Mouse (Mus musculus): ENCODE results near the gene Ttc4. TPM values are rescaled to one million over a fixed set of nuclear protein-coding genes. Genes with fewer than 3 reads are reported as not detected.

Gene Ttc4
- total and polyA plus RNA-seq, 3 experiments, result 54.8 TPM; not detected in 1

DNA sequence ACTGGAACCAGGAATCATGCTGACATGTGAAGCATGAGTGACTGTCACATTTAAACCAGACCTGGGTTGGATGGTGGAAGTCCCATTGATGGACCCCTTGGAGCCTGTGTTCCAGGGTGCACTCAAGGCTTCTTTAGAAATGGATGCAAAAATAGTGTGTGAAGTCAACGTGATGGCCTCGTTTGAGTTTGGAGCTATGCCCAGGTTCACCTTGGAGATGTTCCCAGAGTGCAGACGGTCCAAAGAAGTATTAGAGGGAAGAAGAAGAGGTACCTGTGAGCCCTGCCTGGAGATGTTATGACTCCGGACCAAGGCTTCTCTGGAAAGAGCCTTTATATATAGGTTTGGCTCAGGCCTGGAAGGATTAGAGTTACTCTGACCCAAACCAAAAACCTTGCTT is 41.9 kb upstream of the Ttc4 start:
- TF ChIP-seq E2F4 (IDR thresholded peaks at IDR 0.05; ENCODE audit: borderline replicate concordance, low read depth, low read length) (no peak), ZC3H11A (IDR thresholded peaks at IDR 0.05; ENCODE audit: low read depth, low read length) (no peak), MAZ (IDR thresholded peaks at IDR 0.05; ENCODE audit: low read depth, low read length) (no peak), HCFC1 (IDR thresholded peaks at IDR 0.05; ENCODE audit: low read depth, low read length) (no peak), MAX (IDR thresholded peaks at IDR 0.05; ENCODE audit: low read length) (no peak), ZKSCAN1 (IDR thresholded peaks at IDR 0.05; ENCODE audit: low read depth, low read length) (no peak), NRF1 (IDR thresholded peaks at IDR 0.05; ENCODE audit: insufficient read depth, low read depth, low read length, poor library complexity, severe bottlenecking) (no peak), TCF12 (IDR thresholded peaks at IDR 0.05; ENCODE audit: low read depth, low read length) (no peak), USF2 (IDR thresholded peaks at IDR 0.05; ENCODE audit: borderline replicate concordance in 1 of 2, insufficient read depth in 1 of 2, low read depth in 1 of 2, low read length in 2 of 2) (no peak), ZNF384 (IDR thresholded peaks at IDR 0.05; ENCODE audit: low read depth, low read length) (no peak), USF1 (IDR thresholded peaks at IDR 0.05; ENCODE audit: low read depth, low read length) (no peak), MYB (IDR thresholded peaks at IDR 0.05; ENCODE audit: low read depth, low read length) (no peak), CTCF (IDR thresholded peaks at IDR 0.05 in 2 of 3, conservative IDR thresholded peaks at IDR 0.05 in 1 of 3; ENCODE audit: control insufficient read depth in 1 of 3, insufficient read depth in 1 of 3, low read depth in 2 of 3, low read length in 3 of 3, poor library complexity in 1 of 3, severe bottlenecking in 1 of 3) (no peak), RCOR1 (IDR thresholded peaks at IDR 0.05; ENCODE audit: low read depth, low read length) (no peak)
- no peaks in the 10 kb centered on the region for H3K36me3 ChIP-seq (ENCODE audit: control insufficient read depth in 1 of 2, insufficient read depth in 2 of 2, low read length in 2 of 2)
- no peaks in the 10 kb centered on the region for H3K4me1 ChIP-seq (ENCODE audit: control insufficient read depth in 1 of 2, insufficient read depth in 2 of 2, low read length in 2 of 2)
- no peak overlapping the region for H3K27ac ChIP-seq (ENCODE audit: control insufficient read depth, low read depth, low read length)
- H3K4me3 ChIP-seq (ENCODE audit: control insufficient read depth in 1 of 2, insufficient read depth in 1 of 2, low read depth in 2 of 2, low read length in 2 of 2), result no peak overlapping the region
- peaks cover 29 to 36% of the 10 kb centered on the region in 2 experiments for H3K27me3 ChIP-seq (ENCODE audit: control insufficient read depth in 1 of 2, insufficient read depth in 2 of 2, low read length in 2 of 2)
- no peak for DNase-seq (ENCODE audit: low read depth, low spot score)
- no peaks in the 10 kb centered on the region for H3K9me3 ChIP-seq (replicated peaks; ENCODE audit: insufficient read depth, low read length)
- H3K9ac ChIP-seq (ENCODE audit: control insufficient read depth, low read depth, low read length, poor library complexity, severe bottlenecking), result no peak overlapping the region
- H3K79me2 ChIP-seq (ENCODE audit: control insufficient read depth, insufficient read depth, low read length, poor library complexity), result no peaks in the 10 kb centered on the region

- DNase-seq (ENCODE audit: low read depth, low spot score), result peak; percentile 25
Observed at GRCm38 (mm10) chr4:106713622-106714021, 34.9 kb upstream of the Ttc4 start.

More at GRCm38 (mm10) chr4:106713622-106714021, 34.9 kb upstream of the Ttc4 start:
- peaks cover 13 to 18% of the 10 kb centered on the region in 2 experiments for H3K27me3 ChIP-seq (ENCODE audit: control insufficient read depth in 1 of 2, insufficient read depth in 2 of 2, low read length in 2 of 2)
- H3K4me3 ChIP-seq (ENCODE audit: control insufficient read depth in 1 of 2, insufficient read depth in 1 of 2, low read depth in 2 of 2, low read length in 2 of 2), result no peak overlapping the region
- H3K79me2 ChIP-seq (ENCODE audit: control insufficient read depth, insufficient read depth, low read length, poor library complexity), result no peaks in the 10 kb centered on the region
- H3K9ac ChIP-seq (ENCODE audit: control insufficient read depth, low read depth, low read length, poor library complexity, severe bottlenecking), result no peak overlapping the region
- no peak overlapping the region for H3K27ac ChIP-seq (ENCODE audit: control insufficient read depth, low read depth, low read length)
- H3K36me3 ChIP-seq (ENCODE audit: control insufficient read depth in 1 of 2, insufficient read depth in 2 of 2, low read length in 2 of 2), result no peaks in the 10 kb centered on the region
- no peaks in the 10 kb centered on the region for H3K4me1 ChIP-seq (ENCODE audit: control insufficient read depth in 1 of 2, insufficient read depth in 2 of 2, low read length in 2 of 2)
- H3K9me3 ChIP-seq (replicated peaks; ENCODE audit: insufficient read depth, low read length), result no peaks in the 10 kb centered on the region
- TF ChIP-seq NELFE (IDR thresholded peaks at IDR 0.05; ENCODE audit: low read depth, low read length), result no peak
- no peak for TF ChIP-seq CHD1 (IDR thresholded peaks at IDR 0.05; ENCODE audit: low read depth, low read length)
- TF ChIP-seq SIN3A (IDR thresholded peaks at IDR 0.05; ENCODE audit: low read length), result 0 out of 2 replicates have a peak, but pooled peaks have one; percentile 25
